Mouse (Mus musculus) telencephalon, adult 2 months (tissue): ENCODE results near the gene Cd28.

ENCODE experiments used
- DNase-seq: peaks from one replicate; pipeline ENCODE4 v3.0.0-alpha.2; 2011; ENCODE audit warnings: low read depth, low spot score

Cd28 gene

GRCm38 (mm10) chr1:60750201-60750765 is 33.7 kb downstream of the Cd28 start:
- no peak for DNase-seq

- no peak for DNase-seq
Observed at GRCm38 (mm10) chr1:60751011-60751410, 34.4 kb downstream of the Cd28 start.

GRCm38 (mm10) chr1:60752986-60753385 is 36.4 kb downstream of the Cd28 start:
- no peak for DNase-seq

- no peak for DNase-seq
Observed at GRCm38 (mm10) chr1:60753981-60754380, 37.4 kb downstream of the Cd28 start.

GRCm38 (mm10) chr1:60755391-60756243 is 39.0 kb downstream of the Cd28 start:
- no peak for DNase-seq

- DNase-seq = no peak
Observed at GRCm38 (mm10) chr1:60757631-60758030, 41.0 kb downstream of the Cd28 start.

- no peak for DNase-seq
Observed at GRCm38 (mm10) chr1:60758226-60758625, 41.6 kb downstream of the Cd28 start.

GRCm38 (mm10) chr1:60759563-60760335 is 43.1 kb downstream of the Cd28 start:
- DNase-seq = no peak

GRCm38 (mm10) chr1:60760475-60760874 is 43.9 kb downstream of the Cd28 start:
- DNase-seq = no peak

GRCm38 (mm10) chr1:60761528-60762171 is 45.0 kb downstream of the Cd28 start:
- no peak for DNase-seq

- DNase-seq = no peak
Observed at GRCm38 (mm10) chr1:60762451-60762850, 45.9 kb downstream of the Cd28 start.

- DNase-seq = no peak
Observed at GRCm38 (mm10) chr1:60762916-60763315, 46.3 kb downstream of the Cd28 start.

- no peak for DNase-seq
Observed at GRCm38 (mm10) chr1:60771771-60772170, 55.2 kb downstream of the Cd28 start.

GRCm38 (mm10) chr1:60773231-60773630 is 56.6 kb downstream of the Cd28 start:
- DNase-seq = no peak

GRCm38 (mm10) chr1:60776166-60776565 is 59.6 kb downstream of the Cd28 start:
- no peak for DNase-seq

- no peak for DNase-seq
Observed at GRCm38 (mm10) chr1:60776906-60777305, 60.3 kb downstream of the Cd28 start.

GRCm38 (mm10) chr1:60778465-60779115 is 62.0 kb downstream of the Cd28 start:
- DNase-seq = no peak

GRCm38 (mm10) chr1:60779176-60779575 is 62.6 kb downstream of the Cd28 start:
- DNase-seq = no peak

- DNase-seq = no peak
Observed at GRCm38 (mm10) chr1:60781666-60782065, 65.1 kb downstream of the Cd28 start.

- no peak for DNase-seq
Observed at GRCm38 (mm10) chr1:60793717-60794116, 77.1 kb downstream of the Cd28 start.

GRCm38 (mm10) chr1:60795677-60796205 is 79.1 kb downstream of the Cd28 start:
- DNase-seq = peak; percentile 87
